Mouse (Mus musculus) c-Kit-positive CD71-positive TER-119-positive erythroid progenitor cells, embryonic 14.5 days (primary cell): ENCODE measurements around the gene Fbxw4.

Source experiments
- DNase-seq: peaks from one replicate; pipeline ENCODE4 v3.0.0-alpha.2; 2013; ENCODE audit warnings: low spot score

Fbxw4 gene

GRCm38 (mm10) chr19:45580235-45580634 lies 79.9 kb downstream of the Fbxw4 start:
- DNase-seq, result no peak

DNA sequence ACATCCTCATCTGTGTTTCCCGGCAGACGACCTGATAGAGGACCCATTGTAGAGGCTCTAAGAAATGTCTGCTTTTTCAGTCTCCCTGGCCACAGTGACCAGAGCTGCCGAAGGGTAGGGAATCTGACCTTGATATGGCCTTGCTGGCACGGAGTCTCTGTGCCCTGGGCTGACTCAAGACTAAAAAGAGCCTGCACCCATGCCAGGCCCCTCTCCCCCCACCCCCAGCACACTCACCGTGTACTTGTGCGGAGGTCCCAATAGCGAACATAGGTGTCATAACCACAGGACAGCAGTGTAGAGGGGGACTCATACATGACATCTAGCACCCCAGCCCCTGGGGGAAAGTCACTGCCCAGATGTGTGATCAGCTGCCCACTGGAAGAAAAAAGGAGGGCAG lies 80.7 kb downstream of the Fbxw4 start:
- DNase-seq, result no peak

GRCm38 (mm10) chr19:45578976-45579375 lies 81.1 kb downstream of the Fbxw4 start:
- no peak for DNase-seq

DNA sequence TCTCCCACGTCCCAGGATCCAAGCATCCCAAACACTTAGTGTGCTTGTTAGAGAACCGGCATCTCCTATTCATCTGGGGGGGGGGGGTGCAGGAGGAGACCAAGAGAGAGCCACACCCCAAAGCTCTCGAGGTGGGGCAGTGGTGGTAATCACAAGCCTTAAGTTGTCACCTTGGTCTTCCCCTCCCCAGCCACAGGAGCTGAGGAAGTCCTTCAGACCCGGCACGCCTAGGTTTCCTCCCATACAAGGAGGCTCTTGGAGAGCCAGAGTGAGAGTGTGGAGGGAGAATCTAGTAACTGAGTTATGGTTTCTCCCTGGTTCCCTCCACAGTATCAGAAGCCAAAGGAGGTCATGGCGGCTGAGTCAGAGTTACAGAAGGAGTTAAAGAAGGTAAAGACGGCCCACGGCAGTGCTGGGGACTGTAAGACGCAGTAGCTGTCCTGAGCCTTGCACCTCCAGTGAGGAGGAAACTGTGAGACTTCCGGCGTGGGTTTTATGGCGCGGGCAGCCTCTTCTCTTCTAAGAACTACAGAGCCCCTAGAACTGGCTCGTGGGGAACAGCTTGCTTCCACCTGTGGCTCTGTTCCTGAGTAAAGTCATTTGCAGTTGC lies 82.9 kb downstream of the Fbxw4 start:
- DNase-seq, result no peak

GRCm38 (mm10) chr19:45575632-45576001 lies 84.5 kb downstream of the Fbxw4 start:
- no peak for DNase-seq

GRCm38 (mm10) chr19:45574941-45575631 lies 85.0 kb downstream of the Fbxw4 start:
- no peak for DNase-seq

GRCm38 (mm10) chr19:45574339-45574898 lies 85.7 kb downstream of the Fbxw4 start:
- DNase-seq, result no peak

DNA sequence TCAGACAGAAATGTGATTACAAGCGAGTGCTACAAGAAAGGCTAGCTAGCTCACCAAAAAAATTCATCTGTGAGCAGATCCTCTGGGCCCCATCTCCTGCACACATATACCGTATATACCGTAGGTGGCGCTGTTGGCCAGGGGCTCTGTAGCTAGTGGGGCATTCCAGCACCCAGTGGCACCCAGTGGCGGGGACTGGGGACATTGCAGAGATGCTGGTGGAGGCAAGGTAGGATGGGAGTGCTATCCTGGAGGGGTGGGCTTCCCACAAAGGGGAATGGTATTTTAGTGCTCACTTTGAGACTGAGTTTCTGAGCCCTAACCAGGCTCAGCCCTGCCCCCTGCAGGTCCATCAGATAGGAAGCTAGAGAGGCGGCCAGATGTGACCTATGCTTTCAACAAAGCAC lies 86.2 kb downstream of the Fbxw4 start:
- peak; percentile 81 for DNase-seq

- DNase-seq, result peak; percentile 40
These were observed 87.1 kb downstream of the Fbxw4 start for GRCm38 (mm10) chr19:45573033-45573432.

DNA sequence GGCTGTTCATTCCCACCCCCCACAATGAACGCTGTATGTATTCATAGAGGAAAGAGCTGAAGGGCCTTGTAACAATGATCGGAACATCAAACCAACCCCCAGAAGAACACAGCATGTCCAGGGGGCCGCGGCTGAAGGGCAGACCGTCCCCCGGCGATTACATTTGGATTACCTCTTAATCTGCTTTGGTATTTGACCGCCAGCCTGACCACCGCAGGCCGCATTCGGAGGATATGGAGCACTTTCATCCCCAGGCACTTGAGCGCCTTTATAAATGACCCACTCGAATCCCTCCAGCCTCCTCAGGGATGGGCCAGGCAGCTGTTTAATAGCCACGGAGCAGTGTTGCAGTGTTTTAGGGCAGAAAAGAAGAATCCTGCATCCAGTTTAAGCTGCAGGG lies 92.7 kb downstream of the Fbxw4 start:
- DNase-seq, result no peak

DNA sequence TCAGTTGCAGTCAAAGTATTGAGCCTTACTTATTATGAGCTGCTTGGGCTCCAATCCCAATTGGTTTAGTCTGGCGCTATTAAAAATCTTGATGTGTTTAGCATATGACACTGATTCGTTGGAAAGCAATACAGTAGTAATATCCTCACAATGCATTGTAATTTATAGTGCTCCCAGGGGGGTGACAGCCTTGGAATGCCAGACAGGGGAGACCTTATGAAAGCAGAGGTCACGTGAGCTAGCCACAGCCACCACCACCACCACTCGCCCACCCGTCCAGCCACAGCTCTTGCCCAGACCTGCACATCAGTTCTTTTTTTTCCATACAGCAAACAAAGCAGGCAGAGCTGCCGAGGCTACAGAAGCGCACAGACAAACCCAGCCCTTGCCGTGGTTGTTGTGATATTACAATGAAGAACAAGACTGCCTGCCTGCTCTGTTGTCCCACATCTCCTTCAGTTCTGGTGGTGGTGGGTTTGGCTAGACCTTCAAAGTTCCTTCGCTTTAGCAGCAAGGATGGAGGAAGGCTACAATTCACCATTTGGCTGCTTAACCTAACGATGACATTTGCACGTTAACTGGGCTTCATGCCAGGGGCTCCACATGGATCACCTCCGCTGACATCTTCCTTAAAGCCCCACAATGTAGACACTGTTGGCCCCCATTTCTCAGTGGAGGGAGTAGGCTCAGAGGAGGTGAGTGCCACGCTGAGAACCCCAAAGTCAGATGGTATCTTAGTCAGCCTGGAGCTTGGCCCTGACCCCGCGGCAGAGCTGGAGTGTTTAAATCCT lies 94.0 kb downstream of the Fbxw4 start:
- DNase-seq, result no peak

DNA sequence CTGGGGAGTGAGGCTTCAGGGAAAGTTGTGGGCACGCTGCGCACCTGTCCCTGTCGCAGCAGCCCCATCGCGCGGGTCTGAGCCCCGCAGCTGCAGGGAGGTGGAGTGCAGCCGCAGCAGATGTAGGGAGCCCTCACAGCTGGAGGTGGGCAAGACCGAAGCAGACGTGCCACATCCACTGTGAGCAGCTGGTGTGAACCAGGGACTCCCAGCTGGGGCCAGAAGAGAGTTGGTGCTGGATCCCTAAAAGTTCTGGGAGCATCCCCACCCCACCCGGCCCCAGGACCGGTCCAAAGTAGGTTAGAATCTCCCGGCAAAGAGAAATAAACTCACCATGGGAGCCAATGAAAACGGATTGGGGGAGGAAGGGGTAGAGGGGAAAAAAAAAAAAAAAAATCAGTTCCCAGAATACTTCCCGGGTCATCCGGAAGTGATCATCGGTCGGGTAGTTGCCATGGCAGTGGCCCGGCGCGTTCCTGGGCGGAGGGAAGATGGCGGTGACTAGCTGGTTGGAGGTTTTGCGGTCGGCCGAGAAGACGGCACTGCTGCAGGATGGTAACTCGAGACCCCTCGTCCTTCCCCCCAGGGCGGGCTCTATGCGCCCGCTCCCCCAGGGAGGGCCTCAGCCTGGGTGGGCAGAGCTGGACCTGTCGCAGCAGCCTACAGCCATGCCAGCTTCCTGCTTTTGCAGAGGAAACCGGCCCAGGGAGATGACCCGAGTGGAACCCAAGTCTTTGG lies 99.8 kb downstream of the Fbxw4 start, which contains the start of the genes Poll and Gm17018:
TSS of gene Poll (minus strand) at position 379 of the 738 bp plus-strand sequence.
TSS of gene Gm17018 (plus strand) at position 463 of the 738 bp plus-strand sequence.
- peak; percentile 72 for DNase-seq

- no peak for DNase-seq
These were observed 106.0 kb downstream of the Fbxw4 start for GRCm38 (mm10) chr19:45554136-45554535.

- no peak for DNase-seq
These were observed 107.9 kb downstream of the Fbxw4 start for GRCm38 (mm10) chr19:45552187-45552586.

DNA sequence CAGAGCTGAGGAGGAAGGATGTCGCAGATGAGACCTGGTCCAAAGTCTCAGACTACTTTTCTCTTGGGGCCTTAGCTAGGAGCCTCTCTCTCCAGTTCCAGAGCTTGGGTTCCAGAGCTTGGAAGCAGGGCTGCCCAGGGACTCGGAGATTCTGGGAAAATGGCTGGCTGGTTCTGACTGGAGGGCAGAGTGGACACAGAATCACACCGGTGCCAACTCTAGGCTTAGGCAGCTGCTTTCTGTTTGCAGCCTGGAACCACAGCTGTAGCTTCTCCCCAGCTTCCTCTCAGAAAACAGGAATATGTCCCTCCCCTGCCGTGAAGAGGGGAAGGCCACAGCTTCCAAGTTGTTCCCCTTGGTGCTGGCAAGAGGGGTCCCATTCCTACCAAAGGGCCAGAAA lies 110.2 kb downstream of the Fbxw4 start:
- no peak for DNase-seq

- DNase-seq, result no peak
These were observed 110.8 kb downstream of the Fbxw4 start for GRCm38 (mm10) chr19:45549128-45549915.

- DNase-seq, result peak; percentile 46
These were observed 111.9 kb downstream of the Fbxw4 start for GRCm38 (mm10) chr19:45548196-45548595.

GRCm38 (mm10) chr19:45544925-45545321 lies 115.2 kb downstream of the Fbxw4 start:
- DNase-seq, result peak; percentile 69

GRCm38 (mm10) chr19:45544152-45544924 lies 115.8 kb downstream of the Fbxw4 start:
- DNase-seq, result no peak

- DNase-seq, result no peak
These were observed 118.1 kb downstream of the Fbxw4 start for GRCm38 (mm10) chr19:45542061-45542460.
